Mouse (Mus musculus) limb, embryonic 15.5 days (tissue): ENCODE data around the gene Lrrc63. TPM values are rescaled to one million over a fixed set of nuclear protein-coding genes. Genes with fewer than 3 reads are reported as not detected.
"Not testable (repeated sequence)": the region's sequence is repeated elsewhere in the genome, so short reads cannot be mapped to it uniquely, and the experiment has no call there.

Experiments
- ATAC-seq: fragments of 200-750 bp; cut with Nextera tagmentation; 2 replicates; pipeline ENCODE4 v1.8.0; 2017; ENCODE audit warnings: low read depth, moderate TSS enrichment; ENCODE audit not compliant: insufficient number of reproducible peaks, low FRiP score, low TSS enrichment
- H3K27ac ChIP-seq: fragments of 300-500 bp; sonication (generic); 2 replicates; pipeline ENCODE4 v1.5.1; 2015; ENCODE audit warnings: moderate library complexity, mild to moderate bottlenecking, inconsistent platforms
- H3K27me3 ChIP-seq: fragments of 300-500 bp; sonication (generic); 2 replicates; pipeline ENCODE4 v1.6.1; 2015; ENCODE audit warnings: inconsistent platforms
- H3K36me3 ChIP-seq: fragments of 300-500 bp; sonication (generic); 2 replicates; pipeline ENCODE4 v1.6.1; 2015; ENCODE audit warnings: inconsistent platforms
- H3K4me1 ChIP-seq: fragments of 300-500 bp; sonication (generic); 2 replicates; pipeline ENCODE4 v1.6.1; 2015; ENCODE audit warnings: inconsistent platforms
- H3K4me2 ChIP-seq: fragments of 300-500 bp; sonication (generic); 2 replicates; pipeline ENCODE4 v1.6.1; 2015; ENCODE audit warnings: mild to moderate bottlenecking, inconsistent platforms
- H3K4me3 ChIP-seq: fragments of 300-500 bp; sonication (generic); 2 replicates; pipeline ENCODE4 v1.5.1; 2015; ENCODE audit warnings: mild to moderate bottlenecking, inconsistent platforms
- H3K9ac ChIP-seq: fragments of 300-500 bp; sonication (generic); 2 replicates; pipeline ENCODE4 v1.6.1; 2015; ENCODE audit warnings: inconsistent platforms
- H3K9me3 ChIP-seq: fragments of 300-500 bp; sonication (generic); 2 replicates; pipeline ENCODE4 v1.6.1; 2016; ENCODE audit warnings: inconsistent platforms
- WGBS: fragments of 180-500 bp; shearing (Covaris S2); methylation state at CpG from one replicate; pipeline ENCODE4 v1.1.7; 2015; 5-methylcytosine and 5-hydroxymethylcytosine counted together
- polyA plus RNA-seq: library from polyadenylated mRNA; unstranded; fragments of >200 nt; fragmentation: Nextera tagmentation; extraction: Ambion mirVana; gene quantifications from 2 replicates; pipeline ENCODE4 v1.2.1, GENCODE M21; 2015

Lrrc63 gene
- polyA plus RNA-seq, 1 experiment from 2014 or later = not detected

- WGBS = 69% methylated on average over 2 of the region's 2 CpGs
Measured at GRCm38 (mm10) chr14:75165574-75166131, 35.0 kb upstream of the Lrrc63 start.

DNA sequence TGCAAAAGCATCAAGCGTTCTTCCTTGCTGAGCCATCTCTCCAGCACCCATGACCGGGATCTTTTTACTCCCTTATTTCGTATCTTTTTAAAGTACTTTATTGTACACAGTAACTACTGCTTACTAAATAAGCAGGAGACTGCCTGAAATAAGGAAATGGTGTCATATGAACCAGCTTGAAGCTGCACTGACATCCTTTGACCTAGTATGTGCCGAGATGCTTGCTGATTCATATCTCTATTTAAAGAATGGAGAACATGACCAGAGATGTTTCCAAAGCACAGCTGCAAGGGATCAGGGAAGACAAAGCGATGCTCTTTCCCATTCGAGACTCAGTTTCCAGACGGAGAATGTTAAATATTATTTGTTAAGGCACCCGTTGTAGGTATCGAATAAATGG lies 33.7 kb upstream of the Lrrc63 start:
- Histone ChIP-seq H3K9me3 (no peaks in the 10 kb centered on the region), H3K36me3 (no peaks in the 10 kb centered on the region), H3K4me2 (no peak overlapping the region), H3K27me3 (no peaks in the 10 kb centered on the region), H3K4me1 (no peaks in the 10 kb centered on the region), H3K9ac (no peak overlapping the region), H3K27ac (no peak overlapping the region), H3K4me3 (no peak overlapping the region)
- 86% methylated on average over 9 of the region's 9 CpGs for WGBS
- ATAC-seq = no peak

More at GRCm38 (mm10) chr14:75165574-75166131, 35.0 kb upstream of the Lrrc63 start:
- no peak for ATAC-seq
- no peaks in the 10 kb centered on the region for H3K36me3 ChIP-seq
- H3K27me3 ChIP-seq = no peaks in the 10 kb centered on the region
- H3K9ac ChIP-seq = no peak overlapping the region
- no peak overlapping the region for H3K27ac ChIP-seq
- no peaks in the 10 kb centered on the region for H3K4me1 ChIP-seq
- no peak overlapping the region for H3K4me3 ChIP-seq
- no peak overlapping the region for H3K4me2 ChIP-seq
- no peaks in the 10 kb centered on the region for H3K9me3 ChIP-seq

DNA sequence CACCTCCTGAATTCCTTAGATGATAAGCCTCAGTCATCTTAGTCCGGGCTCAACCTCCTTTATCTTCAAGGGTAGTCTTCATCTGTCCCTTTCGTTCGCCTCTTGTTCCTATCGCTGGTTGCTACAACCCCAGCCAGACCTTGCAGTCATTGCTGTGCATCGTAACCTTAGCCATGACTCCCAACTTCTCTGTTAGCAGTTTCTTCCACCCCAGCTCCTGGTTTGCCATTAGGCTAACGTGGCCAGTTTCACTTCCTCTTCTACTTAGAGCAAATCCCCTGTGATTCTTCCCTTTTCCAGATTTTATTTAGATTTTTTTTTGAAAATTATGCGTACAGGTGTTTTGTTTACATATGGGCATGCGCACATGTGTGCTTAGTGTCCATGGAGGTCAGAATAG lies 33.2 kb upstream of the Lrrc63 start:
- no peaks in the 10 kb centered on the region for H3K4me1 ChIP-seq
- H3K27me3 ChIP-seq = no peaks in the 10 kb centered on the region
- no peak overlapping the region for H3K27ac ChIP-seq
- H3K36me3 ChIP-seq = no peaks in the 10 kb centered on the region
- WGBS = 90% methylated on average over 8 of the region's 8 CpGs
- no peak overlapping the region for H3K4me2 ChIP-seq
- no peak overlapping the region for H3K4me3 ChIP-seq
- no peak overlapping the region for H3K9ac ChIP-seq
- no peaks in the 10 kb centered on the region for H3K9me3 ChIP-seq
- ATAC-seq = no peak

GRCm38 (mm10) chr14:75159375-75159774 lies 28.7 kb upstream of the Lrrc63 start:
- WGBS = 89% methylated on average over 2 of the region's 2 CpGs

GRCm38 (mm10) chr14:75154481-75154880 lies 23.8 kb upstream of the Lrrc63 start:
- Histone ChIP-seq H3K4me1 (no peaks in the 10 kb centered on the region), H3K27ac (no peak overlapping the region), H3K27me3 (no peaks in the 10 kb centered on the region), H3K9ac (no peak overlapping the region), H3K9me3 (no peaks in the 10 kb centered on the region), H3K36me3 (no peaks in the 10 kb centered on the region), H3K4me3 (no peak overlapping the region), H3K4me2 (no peak overlapping the region)
- 84% methylated on average over 8 of the region's 8 CpGs for WGBS
- ATAC-seq = no peak

More at GRCm38 (mm10) chr14:75159375-75159774, 28.7 kb upstream of the Lrrc63 start:
- no peak overlapping the region for H3K27ac ChIP-seq
- no peak for ATAC-seq
- no peak overlapping the region for H3K4me3 ChIP-seq
- no peak overlapping the region for H3K4me2 ChIP-seq
- H3K27me3 ChIP-seq = no peaks in the 10 kb centered on the region
- no peaks in the 10 kb centered on the region for H3K36me3 ChIP-seq
- H3K4me1 ChIP-seq = no peaks in the 10 kb centered on the region
- H3K9me3 ChIP-seq = no peaks in the 10 kb centered on the region
- no peak overlapping the region for H3K9ac ChIP-seq

DNA sequence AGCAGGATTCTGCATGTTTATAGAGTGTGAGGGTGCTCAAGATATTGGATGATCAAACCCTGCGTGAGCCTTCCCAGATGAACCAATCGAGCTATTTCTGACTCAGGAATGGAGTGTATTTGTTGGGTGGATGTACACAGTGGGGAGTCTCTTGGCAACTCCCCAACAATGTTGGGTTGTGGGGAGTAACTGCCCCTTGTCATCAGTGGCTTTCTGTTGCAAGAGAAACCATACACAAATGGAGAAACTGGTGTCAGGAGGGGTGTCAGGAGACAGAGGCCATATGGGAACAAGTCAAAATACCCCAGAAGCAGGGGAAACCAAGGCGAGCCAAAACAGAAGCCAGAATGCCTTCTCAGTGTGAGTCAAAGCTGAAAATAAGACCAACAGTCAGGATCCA lies 20.5 kb upstream of the Lrrc63 start:
- ATAC-seq = no peak

DNA sequence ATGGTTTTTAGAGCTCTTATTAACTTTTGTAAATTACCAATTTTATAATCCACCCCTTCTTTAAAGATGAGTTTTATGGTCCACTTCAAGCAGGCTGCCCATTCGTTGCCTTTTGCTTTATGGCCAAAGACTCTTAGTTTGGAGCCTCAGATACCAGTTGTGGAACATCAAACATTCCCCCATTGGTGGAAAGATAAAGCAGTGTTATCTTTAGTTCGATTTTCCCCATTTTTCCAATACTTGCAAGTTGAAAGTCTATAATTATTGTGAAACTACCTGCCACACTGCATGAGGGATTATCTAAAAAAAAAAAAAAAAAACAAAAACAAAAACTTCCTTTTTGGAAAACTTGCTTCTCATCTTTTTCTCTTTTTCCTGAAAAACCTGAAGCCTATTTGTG lies 20.0 kb upstream of the Lrrc63 start:
- no peaks in the 10 kb centered on the region for H3K4me1 ChIP-seq
- H3K9me3 ChIP-seq = no peaks in the 10 kb centered on the region
- H3K36me3 ChIP-seq = no peaks in the 10 kb centered on the region
- H3K27ac ChIP-seq = no peak overlapping the region
- no peak overlapping the region for H3K9ac ChIP-seq
- H3K4me2 ChIP-seq = no peak overlapping the region
- H3K4me3 ChIP-seq = no peak overlapping the region
- H3K27me3 ChIP-seq = no peaks in the 10 kb centered on the region
- 61% methylated on average over 2 of the region's 2 CpGs for WGBS
- ATAC-seq = no peak

More for the DNA sequence above, 20.5 kb upstream of the Lrrc63 start:
- Histone ChIP-seq H3K4me2 (no peak overlapping the region), H3K27ac (no peak overlapping the region), H3K9me3 (no peaks in the 10 kb centered on the region), H3K9ac (no peak overlapping the region), H3K27me3 (no peaks in the 10 kb centered on the region), H3K4me1 (no peaks in the 10 kb centered on the region), H3K36me3 (no peaks in the 10 kb centered on the region), H3K4me3 (no peak overlapping the region)
- WGBS = 78% methylated on average over 3 of the region's 3 CpGs

GRCm38 (mm10) chr14:75148229-75148628 lies 17.5 kb upstream of the Lrrc63 start:
- Histone ChIP-seq H3K9ac (no peak overlapping the region), H3K4me1 (no peaks in the 10 kb centered on the region), H3K9me3 (no peaks in the 10 kb centered on the region), H3K36me3 (no peaks in the 10 kb centered on the region), H3K4me2 (no peak overlapping the region), H3K27ac (no peak overlapping the region), H3K27me3 (no peaks in the 10 kb centered on the region), H3K4me3 (no peak overlapping the region)
- no peak for ATAC-seq
- WGBS = 79% methylated on average over 9 of the region's 9 CpGs

GRCm38 (mm10) chr14:75147706-75148105 lies 17.0 kb upstream of the Lrrc63 start:
- H3K9me3 ChIP-seq, H3K9ac ChIP-seq, H3K27ac ChIP-seq, H3K4me1 ChIP-seq, H3K4me2 ChIP-seq, H3K27me3 ChIP-seq, H3K4me3 ChIP-seq, H3K36me3 ChIP-seq, ATAC-seq: not testable (repeated sequence)
- 81% methylated on average over 2 of the region's 2 CpGs for whole genome bisulfite sequencing

GRCm38 (mm10) chr14:75139225-75139624 lies 8.5 kb upstream of the Lrrc63 start:
- no peak overlapping the region for H3K4me2 ChIP-seq
- 80% methylated on average over 2 of the region's 2 CpGs for WGBS
- H3K9ac ChIP-seq = no peak overlapping the region
- H3K36me3 ChIP-seq = no peaks in the 10 kb centered on the region
- H3K27ac ChIP-seq = no peak overlapping the region
- no peaks in the 10 kb centered on the region for H3K4me1 ChIP-seq
- no peaks in the 10 kb centered on the region for H3K9me3 ChIP-seq
- no peak overlapping the region for H3K4me3 ChIP-seq
- no peak for ATAC-seq
- H3K27me3 ChIP-seq = no peaks in the 10 kb centered on the region

DNA sequence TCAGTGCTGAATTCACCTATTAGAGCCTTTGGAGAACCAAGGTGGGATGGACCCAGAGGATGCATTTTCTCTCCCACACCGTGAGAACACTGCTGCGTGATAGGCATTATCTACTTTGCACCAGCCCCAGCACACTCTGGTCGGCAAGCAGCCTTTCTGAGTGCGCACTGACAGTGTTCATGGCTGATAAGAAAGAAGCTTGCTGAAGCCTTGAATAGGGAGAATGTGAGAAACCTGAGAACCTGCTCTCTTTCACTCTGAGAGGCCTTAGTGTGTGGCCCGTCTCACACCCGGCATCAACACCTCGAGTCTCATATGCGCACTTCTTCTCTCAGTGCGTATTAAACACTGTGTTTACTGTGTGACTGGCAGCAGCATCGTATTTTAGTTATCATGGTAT lies 7.8 kb upstream of the Lrrc63 start:
- Histone ChIP-seq H3K9ac (no peak overlapping the region), H3K27me3 (no peaks in the 10 kb centered on the region), H3K4me1 (no peaks in the 10 kb centered on the region), H3K9me3 (no peaks in the 10 kb centered on the region), H3K27ac (no peak overlapping the region), H3K36me3 (no peaks in the 10 kb centered on the region), H3K4me2 (no peak overlapping the region), H3K4me3 (no peak overlapping the region)
- WGBS = 78% methylated on average over 10 of the region's 10 CpGs
- no peak for ATAC-seq

DNA sequence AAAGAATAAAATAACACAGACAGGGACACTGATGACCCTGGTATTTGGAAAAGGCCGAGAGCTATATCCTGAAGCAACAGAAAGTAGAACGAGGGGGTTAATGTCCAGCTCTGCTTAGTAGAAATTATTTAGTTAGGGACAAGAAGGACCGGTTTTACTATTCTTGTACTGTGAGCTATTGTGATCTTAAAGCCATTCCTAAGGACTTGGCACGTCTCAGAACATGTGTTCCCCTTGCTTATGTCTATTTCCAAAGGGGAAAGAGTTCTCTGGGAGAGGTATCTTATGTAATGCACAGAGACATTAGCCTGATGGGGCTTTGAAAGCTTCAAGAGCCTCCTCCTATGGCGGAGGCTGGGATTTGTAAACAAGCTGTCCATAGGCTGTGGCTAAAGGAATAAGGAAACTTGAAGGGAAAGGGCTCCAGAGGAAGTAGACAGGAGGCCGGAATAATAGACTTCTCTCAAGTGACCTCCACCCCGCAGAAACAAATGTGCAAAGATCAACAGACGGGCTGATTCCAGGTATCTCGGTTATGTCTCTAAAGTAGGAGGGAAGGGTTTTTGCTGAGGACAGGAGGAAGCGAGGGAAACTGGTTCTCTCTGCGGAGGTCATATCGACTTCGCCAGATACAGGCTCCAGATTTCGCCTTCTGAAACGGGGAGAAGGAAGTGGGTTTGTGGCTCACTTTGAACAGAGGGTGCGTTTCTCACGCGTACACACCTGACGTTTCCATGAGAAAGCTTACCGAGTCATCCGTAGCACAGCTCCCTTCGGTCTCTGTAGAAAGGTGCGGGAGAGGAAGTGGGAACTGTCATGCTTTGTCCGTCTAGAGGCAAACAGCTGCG lies 5.7 kb upstream of the Lrrc63 start:
- no peak for ATAC-seq
- Histone ChIP-seq H3K27me3 (no peaks in the 10 kb centered on the region), H3K36me3 (no peaks in the 10 kb centered on the region), H3K4me3 (no peak overlapping the region), H3K4me2 (no peak overlapping the region), H3K27ac (no peak overlapping the region; the same call in 1 of the 2 replicates), H3K4me1 (no peaks in the 10 kb centered on the region), H3K9ac (no peak overlapping the region), H3K9me3 (no peaks in the 10 kb centered on the region)
- 75% methylated on average over 25 of the region's 25 CpGs for WGBS
